Mouse (Mus musculus): ENCODE results near the gene Tmem53. TPM values are rescaled to one million over a fixed set of nuclear protein-coding genes. Genes with fewer than 3 reads are reported as not detected.

Tmem53 gene
- polyA plus RNA-seq, 1 experiment, result 16.1 TPM

GRCm38 (mm10) chr4:117214250-117214649 lies 37.5 kb upstream of the Tmem53 start:
- peaks cover 4% of the 10 kb centered on the region; the same call in 1 of the 2 replicates for H3K4me1 ChIP-seq (replicated peaks; ENCODE audit: control insufficient read depth, insufficient read depth, low read length)
- no peak overlapping the region for H3K4me3 ChIP-seq (ENCODE audit: control insufficient read depth, insufficient read depth, low read length)
- TF ChIP-seq CTCF (IDR thresholded peaks at IDR 0.05; ENCODE audit: borderline replicate concordance, control insufficient read depth, extremely low read depth, insufficient read depth, low read length, poor library complexity) (no peak), POLR2A (IDR thresholded peaks at IDR 0.05; ENCODE audit: control insufficient read depth, extremely low read depth, insufficient read depth, low read length, poor library complexity) (no peak)
- H3K36me3 ChIP-seq (ENCODE audit: control insufficient read depth, insufficient read depth, low read length), result no peaks in the 10 kb centered on the region
- no peaks in the 10 kb centered on the region for H3K27me3 ChIP-seq (ENCODE audit: control insufficient read depth, insufficient read depth, low read length)
- H3K27ac ChIP-seq (ENCODE audit: control insufficient read depth, insufficient read depth, low read length), result no peak overlapping the region
- no peak for DNase-seq
- 94% methylated on average over 6 of the region's 6 CpGs for WGBS

GRCm38 (mm10) chr4:117217029-117217428 lies 34.7 kb upstream of the Tmem53 start:
- Histone ChIP-seq H3K4me3 (ENCODE audit: control insufficient read depth, insufficient read depth, low read length) (no peak overlapping the region), H3K27me3 (ENCODE audit: control insufficient read depth, insufficient read depth, low read length) (no peaks in the 10 kb centered on the region), H3K4me1 (replicated peaks; ENCODE audit: control insufficient read depth, insufficient read depth, low read length) (peaks cover 4% of the 10 kb centered on the region; the same call in 1 of the 2 replicates), H3K27ac (ENCODE audit: control insufficient read depth, insufficient read depth, low read length) (no peak overlapping the region), H3K36me3 (ENCODE audit: control insufficient read depth, insufficient read depth, low read length) (no peaks in the 10 kb centered on the region)
- no peak for DNase-seq
- TF ChIP-seq CTCF (IDR thresholded peaks at IDR 0.05; ENCODE audit: borderline replicate concordance, control insufficient read depth, extremely low read depth, insufficient read depth, low read length, poor library complexity), result no peak
- TF ChIP-seq POLR2A (IDR thresholded peaks at IDR 0.05; ENCODE audit: control insufficient read depth, extremely low read depth, insufficient read depth, low read length, poor library complexity), result no peak
- WGBS, result 92% methylated on average over 5 of the region's 5 CpGs

DNA sequence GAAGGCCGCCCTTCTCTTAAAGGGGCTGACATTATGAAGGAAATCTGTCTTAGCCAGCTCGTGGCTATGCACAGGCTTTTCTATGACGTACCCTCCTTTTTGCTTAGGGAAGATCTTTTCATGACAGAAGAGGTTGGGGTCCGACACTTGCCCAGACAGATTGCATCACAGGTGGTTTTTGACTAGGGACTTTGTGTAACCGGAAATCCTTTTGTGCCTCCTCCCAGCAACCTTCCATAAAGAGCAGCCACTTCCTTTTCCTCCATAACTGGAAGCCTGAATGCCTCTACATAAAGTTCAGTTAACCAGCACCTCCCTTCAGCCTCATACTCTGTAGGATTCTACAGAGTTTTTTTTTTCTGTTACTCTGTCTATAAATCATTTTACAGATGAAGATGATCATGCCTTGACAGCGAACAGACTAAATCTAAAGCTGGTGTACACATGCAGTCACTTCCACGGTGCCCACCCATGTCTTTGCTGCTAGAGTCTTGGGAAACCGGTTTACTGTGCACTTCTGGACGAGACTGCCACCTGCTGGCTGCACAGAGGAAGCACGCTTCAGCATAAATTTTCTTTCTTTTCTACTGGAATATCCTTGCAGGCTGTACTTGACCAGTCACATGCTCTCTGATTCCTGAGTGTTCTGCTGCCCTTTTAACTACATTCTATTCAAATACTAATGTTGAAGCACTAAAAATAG lies 33.1 kb upstream of the Tmem53 start:
- 0 out of 2 replicates have a peak, but pooled peaks cover 4% of the 10 kb centered on the region for H3K4me1 ChIP-seq (replicated peaks; ENCODE audit: control insufficient read depth, insufficient read depth, low read length)
- peak; percentile 52 for DNase-seq
- H3K36me3 ChIP-seq (ENCODE audit: control insufficient read depth, insufficient read depth, low read length), result no peaks in the 10 kb centered on the region
- 20% methylated on average over 10 of the region's 10 CpGs for WGBS
- H3K4me3 ChIP-seq (ENCODE audit: control insufficient read depth, insufficient read depth, low read length), result no peak overlapping the region
- no peak overlapping the region for H3K27ac ChIP-seq (ENCODE audit: control insufficient read depth, insufficient read depth, low read length)
- H3K27me3 ChIP-seq (ENCODE audit: control insufficient read depth, insufficient read depth, low read length), result no peaks in the 10 kb centered on the region
- TF ChIP-seq CTCF (IDR thresholded peaks at IDR 0.05; ENCODE audit: borderline replicate concordance, control insufficient read depth, extremely low read depth, insufficient read depth, low read length, poor library complexity), result peak; percentile 65; the same call in 1 of the 2 replicates
- no peak for TF ChIP-seq POLR2A (IDR thresholded peaks at IDR 0.05; ENCODE audit: control insufficient read depth, extremely low read depth, insufficient read depth, low read length, poor library complexity)

GRCm38 (mm10) chr4:117220741-117221515 lies 30.8 kb upstream of the Tmem53 start:
- no peaks in the 10 kb centered on the region for H3K36me3 ChIP-seq (ENCODE audit: control insufficient read depth, insufficient read depth, low read length)
- WGBS, result 64% methylated on average over 9 of the region's 9 CpGs
- TF ChIP-seq POLR2A (IDR thresholded peaks at IDR 0.05; ENCODE audit: control insufficient read depth, extremely low read depth, insufficient read depth, low read length, poor library complexity), result no peak
- TF ChIP-seq CTCF (IDR thresholded peaks at IDR 0.05; ENCODE audit: borderline replicate concordance, control insufficient read depth, extremely low read depth, insufficient read depth, low read length, poor library complexity), result no peak
- no peak overlapping the region for H3K27ac ChIP-seq (ENCODE audit: control insufficient read depth, insufficient read depth, low read length)
- no peaks in the 10 kb centered on the region for H3K27me3 ChIP-seq (ENCODE audit: control insufficient read depth, insufficient read depth, low read length)
- H3K4me1 ChIP-seq (replicated peaks; ENCODE audit: control insufficient read depth, insufficient read depth, low read length), result 0 out of 2 replicates have a peak, but pooled peaks cover 4% of the 10 kb centered on the region
- H3K4me3 ChIP-seq (ENCODE audit: control insufficient read depth, insufficient read depth, low read length), result no peak overlapping the region
- DNase-seq, result no peak

GRCm38 (mm10) chr4:117221836-117222235 lies 29.9 kb upstream of the Tmem53 start:
- no peak for TF ChIP-seq CTCF (IDR thresholded peaks at IDR 0.05; ENCODE audit: borderline replicate concordance, control insufficient read depth, extremely low read depth, insufficient read depth, low read length, poor library complexity)
- TF ChIP-seq POLR2A (IDR thresholded peaks at IDR 0.05; ENCODE audit: control insufficient read depth, extremely low read depth, insufficient read depth, low read length, poor library complexity), result no peak
- H3K36me3 ChIP-seq (ENCODE audit: control insufficient read depth, insufficient read depth, low read length), result no peaks in the 10 kb centered on the region
- WGBS, result 93% methylated on average over 9 of the region's 9 CpGs
- no peak overlapping the region for H3K27ac ChIP-seq (ENCODE audit: control insufficient read depth, insufficient read depth, low read length)
- H3K4me1 ChIP-seq (replicated peaks; ENCODE audit: control insufficient read depth, insufficient read depth, low read length), result 0 out of 2 replicates have a peak, but pooled peaks cover 4% of the 10 kb centered on the region
- H3K27me3 ChIP-seq (ENCODE audit: control insufficient read depth, insufficient read depth, low read length), result no peaks in the 10 kb centered on the region
- H3K4me3 ChIP-seq (ENCODE audit: control insufficient read depth, insufficient read depth, low read length), result no peak overlapping the region
- no peak for DNase-seq

- H3K4me1 ChIP-seq (replicated peaks; ENCODE audit: control insufficient read depth, insufficient read depth, low read length), result 0 out of 2 replicates have a peak, but pooled peaks cover 4% of the 10 kb centered on the region
- 70% methylated on average over 5 of the region's 5 CpGs for WGBS
- no peak overlapping the region for H3K27ac ChIP-seq (ENCODE audit: control insufficient read depth, insufficient read depth, low read length)
- no peak for DNase-seq
- H3K4me3 ChIP-seq (ENCODE audit: control insufficient read depth, insufficient read depth, low read length), result no peak overlapping the region
- TF ChIP-seq CTCF (IDR thresholded peaks at IDR 0.05; ENCODE audit: borderline replicate concordance, control insufficient read depth, extremely low read depth, insufficient read depth, low read length, poor library complexity) (no peak), POLR2A (IDR thresholded peaks at IDR 0.05; ENCODE audit: control insufficient read depth, extremely low read depth, insufficient read depth, low read length, poor library complexity) (no peak)
- H3K36me3 ChIP-seq (ENCODE audit: control insufficient read depth, insufficient read depth, low read length), result no peaks in the 10 kb centered on the region
- H3K27me3 ChIP-seq (ENCODE audit: control insufficient read depth, insufficient read depth, low read length), result no peaks in the 10 kb centered on the region
Measured at GRCm38 (mm10) chr4:117223001-117223400, 28.8 kb upstream of the Tmem53 start.
